Mouse (Mus musculus): Measurements from ENCODE around the gene Grin2c. TPM values are rescaled to one million over a fixed set of nuclear protein-coding genes. Genes with fewer than 3 reads are reported as not detected.

Gene Grin2c
- polyA plus RNA-seq (2021; fragmentation: Nextera tagmentation) = 2.8 and 6.7 TPM in 2 replicates
- long read RNA-seq, experiment 1, partial matches to known transcripts = 27 of 33 reads
- long read RNA-seq, experiment 1, other reads (novel, unspliced or antisense) = 6 of 33 reads
- long read RNA-seq, experiment 2, partial matches to known transcripts = 5 of 13 reads
- long read RNA-seq, experiment 2, other reads (novel, unspliced or antisense) = 8 of 13 reads

DNA sequence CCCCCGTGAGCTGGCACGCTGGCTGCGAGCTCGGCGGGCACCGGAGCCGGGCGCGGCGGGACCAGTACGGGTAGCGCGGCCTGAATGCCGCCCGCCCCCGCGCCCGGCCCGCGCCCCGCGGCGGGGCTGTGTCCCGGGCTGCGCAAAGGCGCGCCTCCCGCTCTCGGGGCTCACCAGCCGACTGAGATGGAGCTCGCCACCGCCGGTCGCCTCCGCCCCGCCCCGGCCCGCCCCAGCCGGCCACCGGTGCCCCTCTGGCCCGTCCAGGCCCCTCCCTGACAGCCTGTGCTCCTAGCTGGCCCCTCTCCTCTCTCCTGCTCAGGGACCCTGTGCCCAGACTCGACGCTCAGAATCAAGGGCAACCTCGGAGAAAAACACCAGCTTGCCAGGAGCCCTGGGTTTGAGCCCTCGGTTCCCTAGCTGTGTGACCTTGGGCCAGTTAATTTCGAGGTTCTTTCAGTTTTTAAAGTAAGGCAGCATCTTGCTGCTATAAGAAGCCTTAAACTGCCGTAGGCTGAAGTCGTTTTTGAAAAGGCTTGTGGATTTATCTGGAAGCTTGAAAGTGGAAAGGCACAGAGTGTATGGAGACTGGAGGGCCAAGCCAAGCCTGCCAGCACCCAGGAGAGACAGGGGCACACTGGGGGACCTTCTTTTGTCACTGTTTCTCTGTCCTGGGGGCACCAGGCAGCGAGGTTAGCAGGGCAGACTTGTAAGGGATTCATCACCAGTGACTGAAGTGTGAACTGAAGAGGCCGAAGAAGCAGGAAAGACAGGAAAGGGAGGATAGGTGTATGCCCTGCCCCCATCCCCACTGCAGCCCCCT lies at the start of gene Grin2c:
Grin2c (minus strand) TSS at position 183 of the 823 bp plus-strand sequence.

GRCm38 (mm10) chr11:115306863-115307262 lies 39.8 kb upstream of the Grin2c start, which contains the start of gene Otop2:
Gene Otop2, plus strand, starts transcription at chr11:115307163.

GRCm38 (mm10) chr11:115297214-115297826 lies 30.3 kb upstream of the Grin2c start, which contains the start of gene Fads6:
Gene Fads6, minus strand, starts transcription at chr11:115297663.

GRCm38 (mm10) chr11:115276780-115277603 lies 9.9 kb upstream of the Grin2c start, which contains the start of gene Fdxr:
Gene Fdxr, minus strand, starts transcription at chr11:115277050.

Other genes starting within 250 kb of the Grin2c start
- 0.54 TPM in 1 of 2 replicates, not detected in the other for gene Cd300ld4, start 240.2 kb downstream of the Grin2c start, polyA plus RNA-seq (2021; fragmentation: Nextera tagmentation)
- gene Cd300ld5, start 229.5 kb downstream of the Grin2c start, polyA plus RNA-seq (2021; fragmentation: Nextera tagmentation) = 0.51 and 0.54 TPM in 2 replicates
- 1.5 TPM in 1 of 2 replicates, not detected in the other for gene Cd300ld3, start 218.8 kb downstream of the Grin2c start, polyA plus RNA-seq (2021; fragmentation: Nextera tagmentation)
- gene Cd300e, start 205.1 kb downstream of the Grin2c start, polyA plus RNA-seq (2021; fragmentation: Nextera tagmentation) = 0.26 TPM in 1 of 2 replicates, not detected in the other
- gene Rab37, start 175.8 kb downstream of the Grin2c start, polyA plus RNA-seq (2021; fragmentation: Nextera tagmentation) = 1.7 and 2.5 TPM in 2 replicates
- gene Cd300lf, start 133.3 kb downstream of the Grin2c start, polyA plus RNA-seq (2021; fragmentation: Nextera tagmentation) = 0.14 TPM in 1 of 2 replicates, not detected in the other
- 21.7 and 21.9 TPM in 2 replicates for gene Slc9a3r1, start 103.9 kb downstream of the Grin2c start, polyA plus RNA-seq (2021; fragmentation: Nextera tagmentation)
- 13.6 and 21.7 TPM in 2 replicates for gene Tmem104, start 79.8 kb downstream of the Grin2c start, polyA plus RNA-seq (2021; fragmentation: Nextera tagmentation)
- 47.6 and 49.6 TPM in 2 replicates for gene Nat9, start 79.4 kb downstream of the Grin2c start, polyA plus RNA-seq (2021; fragmentation: Nextera tagmentation)
- gene Fdxr, start 9.8 kb upstream of the Grin2c start, polyA plus RNA-seq (2021; fragmentation: Nextera tagmentation) = 7.4 and 8.5 TPM in 2 replicates
- gene Fads6, start 30.4 kb upstream of the Grin2c start, polyA plus RNA-seq (2021; fragmentation: Nextera tagmentation) = 2.0 and 2.5 TPM in 2 replicates
- gene Otop2, start 39.9 kb upstream of the Grin2c start, polyA plus RNA-seq (2021; fragmentation: Nextera tagmentation) = 1.2 and 2.5 TPM in 2 replicates
- gene Ush1g, start 54.8 kb upstream of the Grin2c start, polyA plus RNA-seq (2021; fragmentation: Nextera tagmentation) = 0.27 and 0.36 TPM in 2 replicates
- gene Otop3, start 67.5 kb upstream of the Grin2c start, polyA plus RNA-seq (2021; fragmentation: Nextera tagmentation) = 0.15 and 0.21 TPM in 2 replicates
- gene Hid1, start 100.5 kb upstream of the Grin2c start, polyA plus RNA-seq (2021; fragmentation: Nextera tagmentation) = 58.1 and 64.1 TPM in 2 replicates
- gene Cdr2l, start 114.7 kb upstream of the Grin2c start, polyA plus RNA-seq (2021; fragmentation: Nextera tagmentation) = 6.6 and 13.2 TPM in 2 replicates
- 211 and 277 TPM in 2 replicates for gene Mrpl58, start 136.5 kb upstream of the Grin2c start, polyA plus RNA-seq (2021; fragmentation: Nextera tagmentation)
- gene Atp5h, start 152.7 kb upstream of the Grin2c start, polyA plus RNA-seq (2021; fragmentation: Nextera tagmentation) = 1,610 and 1,643 TPM in 2 replicates
- gene Kctd2, start 152.9 kb upstream of the Grin2c start, polyA plus RNA-seq (2021; fragmentation: Nextera tagmentation) = 8.4 and 9.6 TPM in 2 replicates
- gene Trim80, start 173.3 kb upstream of the Grin2c start, polyA plus RNA-seq (2021; fragmentation: Nextera tagmentation) = not detected in 2 replicates
- 0.15 and 0.38 TPM in 2 replicates for gene Slc16a5, start 195.2 kb upstream of the Grin2c start, polyA plus RNA-seq (2021; fragmentation: Nextera tagmentation)
- 8.7 and 8.9 TPM in 2 replicates for gene Armc7, start 208.4 kb upstream of the Grin2c start, polyA plus RNA-seq (2021; fragmentation: Nextera tagmentation)
- gene Nt5c, start 224.6 kb upstream of the Grin2c start, polyA plus RNA-seq (2021; fragmentation: Nextera tagmentation) = 122 and 134 TPM in 2 replicates
- 221 and 286 TPM in 2 replicates for gene Jpt1, start 247.1 kb upstream of the Grin2c start, polyA plus RNA-seq (2021; fragmentation: Nextera tagmentation)